Mouse (Mus musculus) kidney, postnatal 4 days (tissue): ENCODE data around the gene Cfap70.
A peak's percentile ranks its signal among the peaks of the same experiment; 100 is the strongest.

Experiments
- DNase-seq, 2 experiments: peaks; one replicate each; pipeline ENCODE4 v3.0.0; 2021; ENCODE audit warnings: mixed read lengths in 2 of 2

Cfap70 gene

GRCm38 (mm10) chr14:20423046-20423445 lies 29.0 kb downstream of the Cfap70 start:
- no peak for DNase-seq

GRCm38 (mm10) chr14:20422257-20422656 lies 29.8 kb downstream of the Cfap70 start:
- DNase-seq, result no peak

GRCm38 (mm10) chr14:20400071-20400470 lies 52.0 kb downstream of the Cfap70 start:
- peak; percentile 37 to 60 for DNase-seq

GRCm38 (mm10) chr14:20398864-20399263 lies 53.2 kb downstream of the Cfap70 start:
- peak; percentile 59 to 60 for DNase-seq

- no peak for DNase-seq
Observed at GRCm38 (mm10) chr14:20397220-20397619, 54.8 kb downstream of the Cfap70 start.

- peak; percentile 94 to 98 for DNase-seq
Observed at GRCm38 (mm10) chr14:20393205-20393913, 58.7 kb downstream of the Cfap70 start, which contains the start of gene Mrps16. Mrps16 (minus strand) TSS chr14:20393634.

GRCm38 (mm10) chr14:20392326-20392725 lies 59.7 kb downstream of the Cfap70 start:
- no peak for DNase-seq

GRCm38 (mm10) chr14:20389446-20390079 lies 62.5 kb downstream of the Cfap70 start:
- no peak for DNase-seq

- DNase-seq, result peak; percentile 98 to 99
Observed at GRCm38 (mm10) chr14:20388441-20389129, 63.4 kb downstream of the Cfap70 start, which contains the start of gene Dnajc9. Dnajc9 (minus strand) TSS chr14:20388910.

GRCm38 (mm10) chr14:20379753-20380430 lies 72.1 kb downstream of the Cfap70 start:
- DNase-seq, result no peak

- no peak for DNase-seq
Observed at GRCm38 (mm10) chr14:20379087-20379640, 72.9 kb downstream of the Cfap70 start.

GRCm38 (mm10) chr14:20378313-20379061 lies 73.5 kb downstream of the Cfap70 start:
- peak; percentile 62 to 71 for DNase-seq

GRCm38 (mm10) chr14:20377112-20377521 lies 74.9 kb downstream of the Cfap70 start:
- no peak for DNase-seq

- no peak for DNase-seq
Observed at GRCm38 (mm10) chr14:20371854-20372253, 80.2 kb downstream of the Cfap70 start.

- DNase-seq, result no peak
Observed at GRCm38 (mm10) chr14:20370798-20371197, 81.2 kb downstream of the Cfap70 start.

GRCm38 (mm10) chr14:20368271-20368670 lies 83.8 kb downstream of the Cfap70 start:
- DNase-seq, result no peak

- no peak for DNase-seq
Observed at GRCm38 (mm10) chr14:20363230-20363629, 88.8 kb downstream of the Cfap70 start.

- peak; percentile 92 to 94 for DNase-seq
Observed at GRCm38 (mm10) chr14:20347991-20348541, 104.0 kb downstream of the Cfap70 start, which contains the start of the genes Ecd and Fam149b. Ecd (minus strand) TSS chr14:20348121. Fam149b (plus strand) TSS chr14:20348162.

GRCm38 (mm10) chr14:20347441-20347990 lies 104.5 kb downstream of the Cfap70 start:
- no peak for DNase-seq

GRCm38 (mm10) chr14:20345885-20346284 lies 106.1 kb downstream of the Cfap70 start:
- no peak for DNase-seq
